Mouse (Mus musculus) kidney, adult 2 months (tissue): ENCODE results near the gene Prrt1. TPM values are rescaled to one million over a fixed set of nuclear protein-coding genes. Genes with fewer than 3 reads are reported as not detected.

ENCODE experiments used
- DNase-seq: peaks from one replicate; pipeline ENCODE4 v3.0.0; 2021
- H3K27ac ChIP-seq: fragments of 200-500 bp; 2 replicates; pipeline ENCODE4 v1.5.1; 2012; ENCODE audit warnings: low read depth, low read length, control low read depth, inconsistent platforms; ENCODE audit not compliant: insufficient read depth
- H3K27me3 ChIP-seq: fragments of 200-500 bp; replicated peaks from 2 replicates; pipeline ENCODE4 v1.6.1; 2012; ENCODE audit warnings: mild to moderate bottlenecking, moderate library complexity, low read length, inconsistent platforms; ENCODE audit not compliant: control insufficient read depth, insufficient read depth
- H3K36me3 ChIP-seq: fragments of 200-500 bp; 2 replicates; pipeline ENCODE4 v1.6.1; 2012; ENCODE audit warnings: mild to moderate bottlenecking, moderate library complexity, low read length, inconsistent platforms; ENCODE audit not compliant: control insufficient read depth, insufficient read depth
- H3K4me1 ChIP-seq: fragments of 200-500 bp; 2 replicates; pipeline ENCODE4 v1.6.1; 2011; ENCODE audit warnings: low read length; ENCODE audit not compliant: control insufficient read depth, insufficient read depth
- H3K4me3 ChIP-seq: fragments of 200-500 bp; 2 replicates; pipeline ENCODE4 v1.5.1; 2011; ENCODE audit warnings: mild to moderate bottlenecking, low read depth, low read length, control low read depth; ENCODE audit not compliant: insufficient read depth
- CTCF ChIP-seq: fragments of 200-500 bp; conservative IDR thresholded peaks from 2 replicates; pipeline ENCODE4 v1.5.1; 2011; ENCODE audit warnings: low read depth, mild to moderate bottlenecking, control low read depth, low read length, moderate library complexity, mixed read lengths; ENCODE audit not compliant: insufficient read depth, insufficient read length
- POLR2A ChIP-seq: fragments of 200-500 bp; IDR thresholded peaks from one replicate; pipeline ENCODE4 v1.6.1; 2011; ENCODE audit warnings: low read depth, low read length, control low read depth
- WGBS: fragments of 180-500 bp; shearing (Covaris S2); methylation state at CpG from one replicate; pipeline ENCODE4 v1.1.7; 2018; 5-methylcytosine and 5-hydroxymethylcytosine counted together
- polyA plus RNA-seq: library from polyadenylated mRNA; depleted of rRNA; stranded (reverse); fragments of >200 nt; gene quantifications from 2 replicates; pipeline ENCODE4 v1.2.3, GENCODE M21; 2012

The Prrt1 gene
- polyA plus RNA-seq, 1 experiment: 2.7 TPM

DNA sequence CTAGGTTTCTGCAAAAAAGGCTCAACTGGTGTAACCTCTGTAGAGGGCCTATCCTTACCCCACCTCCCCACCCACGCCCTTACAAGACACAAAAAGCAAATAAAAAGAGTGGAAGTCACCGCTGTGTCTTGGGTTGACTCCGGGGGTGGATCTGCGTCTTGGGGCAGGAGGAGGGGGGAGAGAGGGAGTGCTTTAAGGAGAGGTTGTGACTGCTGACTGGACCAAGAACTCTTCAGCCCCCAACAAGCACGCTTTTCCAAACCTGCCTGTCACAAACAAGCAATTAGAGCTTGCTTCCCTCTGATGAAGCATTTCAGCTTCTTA is 727 bp upstream of the Prrt1 start:
- peaks cover 2% of the 10 kb centered on the region; the same call in 1 of the 2 replicates for H3K36me3 ChIP-seq
- TF ChIP-seq POLR2A (no peak), CTCF (no peak)
- no peaks in the 10 kb centered on the region for H3K27me3 ChIP-seq
- H3K4me3 ChIP-seq: peak overlapping the region; percentile 81; the same call in 1 of the 2 replicates
- peak overlapping the region; percentile 99 for H3K27ac ChIP-seq
- H3K4me1 ChIP-seq: peaks cover 15% of the 10 kb centered on the region
- no peak for DNase-seq
- WGBS: 32% methylated on average over 5 of the region's 5 CpGs

DNA sequence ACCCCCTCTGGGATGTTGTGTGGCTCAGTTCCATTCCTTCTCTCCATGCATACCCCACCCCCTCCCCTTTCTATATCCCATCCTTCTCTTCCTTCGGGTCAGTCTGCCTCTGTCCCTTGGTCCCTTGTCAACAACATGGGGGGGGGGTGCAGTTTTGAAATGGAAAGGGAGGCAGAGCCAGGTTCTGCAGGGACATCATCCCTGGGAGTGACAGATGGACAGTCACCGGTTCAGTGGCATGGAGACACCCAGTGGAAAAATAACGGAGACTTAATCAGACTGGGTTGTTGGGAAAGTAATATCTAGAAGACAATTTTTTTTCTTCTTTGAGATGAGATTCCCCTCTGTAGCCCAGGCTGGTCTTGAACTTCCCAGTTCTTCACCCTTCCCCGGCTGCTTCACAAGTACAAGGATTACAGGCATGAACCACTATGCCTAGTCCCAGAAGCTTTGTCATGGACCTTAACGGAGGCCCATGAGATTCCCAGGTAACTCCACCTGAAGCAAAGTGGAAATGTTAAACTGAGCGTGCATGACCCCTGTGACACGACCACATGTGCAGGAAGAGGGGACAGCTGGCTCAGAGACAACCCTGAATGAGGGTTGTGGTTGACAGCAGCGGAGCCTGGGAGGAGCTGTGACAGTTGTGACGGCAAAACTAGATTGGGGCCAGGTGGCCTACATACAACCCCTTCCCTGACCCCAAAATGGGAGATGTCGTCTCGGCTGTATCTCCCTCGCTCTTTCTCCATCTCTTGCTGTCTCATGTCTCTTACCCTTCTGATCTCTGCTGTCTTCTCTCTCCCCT is 667 bp downstream of the Prrt1 start:
- Histone ChIP-seq H3K36me3 (peaks cover 2% of the 10 kb centered on the region; the same call in 1 of the 2 replicates), H3K4me3 (peak overlapping the region; percentile 26), H3K27ac (no peak overlapping the region), H3K4me1 (peaks cover 15% of the 10 kb centered on the region), H3K27me3 (no peaks in the 10 kb centered on the region)
- WGBS: 68% methylated on average over 12 of the region's 12 CpGs
- no peak for DNase-seq
- TF ChIP-seq CTCF: no peak
- no peak for TF ChIP-seq POLR2A

DNA sequence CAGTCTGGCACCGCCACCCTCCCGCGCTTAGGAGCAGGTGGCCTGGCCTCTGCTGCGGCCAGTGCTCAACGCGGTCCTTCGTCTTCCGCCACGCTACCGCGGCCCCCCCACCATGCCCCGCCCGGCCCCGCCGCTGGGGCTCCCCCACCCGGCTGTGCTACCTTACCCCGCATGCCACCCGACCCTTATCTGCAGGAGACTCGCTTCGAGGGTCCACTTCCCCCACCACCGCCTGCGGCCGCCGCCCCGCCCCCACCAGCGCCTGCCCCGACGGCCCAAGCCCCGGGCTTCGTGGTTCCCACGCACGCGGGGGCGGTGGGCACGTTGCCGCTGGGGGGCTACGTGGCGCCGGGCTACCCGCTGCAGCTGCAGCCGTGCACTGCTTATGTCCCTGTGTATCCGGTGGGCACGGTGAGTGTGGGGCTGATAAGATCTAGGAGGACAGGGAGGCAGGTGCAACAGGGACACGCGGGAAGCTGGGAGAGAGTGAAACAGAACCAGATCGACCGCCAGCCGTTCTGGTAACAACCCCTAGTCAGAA is 1.5 kb downstream of the Prrt1 start:
- no peaks in the 10 kb centered on the region for H3K27me3 ChIP-seq
- H3K4me3 ChIP-seq: peak overlapping the region; percentile 7; the same call in 1 of the 2 replicates
- 11% methylated on average over 48 of the region's 48 CpGs for WGBS
- no peak for TF ChIP-seq POLR2A
- no peak for TF ChIP-seq CTCF
- DNase-seq: no peak
- H3K27ac ChIP-seq: no peak overlapping the region
- no peaks in the 10 kb centered on the region for H3K36me3 ChIP-seq
- peaks cover 12% of the 10 kb centered on the region; the same call in 1 of the 2 replicates for H3K4me1 ChIP-seq

DNA sequence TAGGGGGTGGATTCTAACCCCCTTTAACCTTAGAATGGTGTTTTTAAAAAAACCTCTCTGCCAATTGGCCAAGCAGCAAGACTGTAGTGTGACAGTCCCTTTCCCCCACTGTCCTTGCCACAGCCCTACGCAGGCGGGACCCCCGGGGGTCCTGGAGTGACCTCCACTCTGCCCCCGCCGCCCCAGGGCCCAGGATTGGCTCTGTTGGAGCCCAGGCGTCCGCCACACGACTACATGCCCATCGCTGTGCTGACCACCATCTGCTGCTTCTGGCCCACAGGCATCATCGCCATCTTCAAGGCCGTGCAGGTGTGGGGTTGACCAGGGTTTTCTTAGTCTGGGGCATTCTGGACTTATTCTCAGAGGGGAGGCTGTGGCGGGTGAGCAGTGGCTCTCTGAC is 2.3 kb downstream of the Prrt1 start:
- DNase-seq: no peak
- no peaks in the 10 kb centered on the region for H3K27me3 ChIP-seq
- H3K4me3 ChIP-seq: no peak overlapping the region
- TF ChIP-seq CTCF: no peak
- no peak for TF ChIP-seq POLR2A
- peaks cover 9% of the 10 kb centered on the region; the same call in 1 of the 2 replicates for H3K4me1 ChIP-seq
- 25% methylated on average over 12 of the region's 12 CpGs for WGBS
- H3K36me3 ChIP-seq: no peaks in the 10 kb centered on the region
- H3K27ac ChIP-seq: no peak overlapping the region

DNA sequence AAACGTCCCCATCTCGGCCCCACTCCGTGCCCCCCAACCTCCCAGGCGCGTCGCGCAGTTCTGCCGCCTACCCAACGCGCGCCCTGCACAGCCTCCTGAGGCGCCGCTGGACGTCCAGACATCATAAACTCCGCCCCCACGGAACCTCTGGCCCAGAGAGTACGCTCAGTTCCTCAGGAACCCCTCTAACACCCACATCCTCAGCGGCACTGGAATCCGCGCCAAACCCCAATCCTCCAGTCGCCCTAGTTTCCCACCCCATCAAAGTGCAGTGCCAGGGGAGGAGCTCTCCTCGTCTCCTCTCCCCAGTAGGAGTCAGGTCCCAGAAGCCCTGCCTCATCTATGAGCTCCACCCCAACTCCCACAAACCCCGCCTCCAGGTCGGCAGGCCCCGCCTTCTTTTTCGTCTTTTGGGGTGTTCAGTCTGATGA is 2.9 kb downstream of the Prrt1 start:
- H3K4me3 ChIP-seq: peak overlapping the region; percentile 52
- H3K27ac ChIP-seq: peak overlapping the region; percentile 49
- peak; percentile 92 for DNase-seq

DNA sequence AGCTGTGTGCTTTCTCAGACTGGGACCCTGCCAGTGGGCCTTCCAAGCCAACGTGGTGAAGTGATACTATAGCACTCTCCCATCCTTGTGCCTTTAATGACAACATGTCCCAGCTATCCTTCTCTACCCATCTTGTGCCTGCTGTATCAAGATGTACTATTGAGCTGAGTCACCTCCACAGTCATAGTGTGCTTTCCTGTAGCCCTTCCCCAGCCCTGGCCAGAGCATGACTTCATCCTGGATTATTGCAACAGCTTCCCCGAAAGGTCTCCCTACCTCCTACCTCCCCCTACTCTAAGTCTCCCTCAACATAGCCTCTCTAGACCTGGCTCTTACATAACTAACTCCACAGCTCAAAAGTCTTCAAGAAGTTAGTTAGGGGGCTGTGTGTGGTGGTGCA is 6.3 kb downstream of the Prrt1 start:
- DNase-seq: no peak
- TF ChIP-seq CTCF (no peak), POLR2A (no peak)
- no peaks in the 10 kb centered on the region for H3K36me3 ChIP-seq
- H3K4me1 ChIP-seq: peaks cover 6% of the 10 kb centered on the region; the same call in 1 of the 2 replicates
- 71% methylated on average over 2 of the region's 2 CpGs for WGBS
- no peak overlapping the region for H3K27ac ChIP-seq
- no peak overlapping the region for H3K4me3 ChIP-seq
- no peaks in the 10 kb centered on the region for H3K27me3 ChIP-seq

More for the DNA sequence above, 2.9 kb downstream of the Prrt1 start:
- H3K36me3 ChIP-seq: no peaks in the 10 kb centered on the region
- TF ChIP-seq POLR2A (no peak), CTCF (no peak)
- H3K27me3 ChIP-seq: no peaks in the 10 kb centered on the region
- WGBS: 3% methylated on average over 26 of the region's 26 CpGs
- H3K4me1 ChIP-seq: peaks cover 9% of the 10 kb centered on the region; the same call in 1 of the 2 replicates

DNA sequence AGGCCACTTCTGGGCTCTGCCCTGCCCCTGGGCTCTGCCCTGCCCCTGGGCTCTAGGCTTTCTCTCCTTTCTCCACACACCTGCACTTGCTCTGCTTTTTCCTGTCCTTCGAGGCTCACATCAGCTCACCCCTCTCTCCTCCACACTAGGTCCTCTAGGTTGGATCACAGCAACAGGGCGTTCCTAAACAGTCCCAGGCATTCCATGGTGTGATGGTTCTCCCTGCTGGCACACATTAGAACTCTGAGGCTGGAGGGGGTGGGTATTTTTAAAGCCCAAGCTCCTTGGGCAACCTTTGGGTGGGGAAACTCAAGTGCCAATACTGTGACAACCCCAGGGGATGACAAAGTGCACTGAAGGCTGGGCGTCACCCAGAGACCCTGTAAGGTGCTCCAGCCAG is 8.1 kb downstream of the Prrt1 start:
- Histone ChIP-seq H3K27ac (no peak overlapping the region), H3K27me3 (no peaks in the 10 kb centered on the region), H3K4me3 (no peak overlapping the region), H3K4me1 (no peaks in the 10 kb centered on the region), H3K36me3 (no peaks in the 10 kb centered on the region)
- TF ChIP-seq POLR2A (no peak), CTCF (no peak)
- DNase-seq: no peak
- WGBS: 57% methylated on average over 3 of the region's 3 CpGs
